Mouse (Mus musculus) urinary bladder, adult 2 months (tissue): ENCODE data around the gene Pdk1. TPM values are rescaled to one million over a fixed set of nuclear protein-coding genes. Genes with fewer than 3 reads are reported as not detected.

Experiments used
- DNase-seq: peaks from one replicate; pipeline ENCODE4 v3.0.0; 2022; ENCODE audit warnings: low spot score
- polyA plus RNA-seq: library from polyadenylated mRNA; depleted of rRNA; stranded (reverse); fragments of >200 nt; gene quantifications from 2 replicates; pipeline ENCODE4 v1.2.3, GENCODE M21; 2012; rRNA removed

Pdk1 gene
- polyA plus RNA-seq, 1 experiment, result 26.4 TPM

DNA sequence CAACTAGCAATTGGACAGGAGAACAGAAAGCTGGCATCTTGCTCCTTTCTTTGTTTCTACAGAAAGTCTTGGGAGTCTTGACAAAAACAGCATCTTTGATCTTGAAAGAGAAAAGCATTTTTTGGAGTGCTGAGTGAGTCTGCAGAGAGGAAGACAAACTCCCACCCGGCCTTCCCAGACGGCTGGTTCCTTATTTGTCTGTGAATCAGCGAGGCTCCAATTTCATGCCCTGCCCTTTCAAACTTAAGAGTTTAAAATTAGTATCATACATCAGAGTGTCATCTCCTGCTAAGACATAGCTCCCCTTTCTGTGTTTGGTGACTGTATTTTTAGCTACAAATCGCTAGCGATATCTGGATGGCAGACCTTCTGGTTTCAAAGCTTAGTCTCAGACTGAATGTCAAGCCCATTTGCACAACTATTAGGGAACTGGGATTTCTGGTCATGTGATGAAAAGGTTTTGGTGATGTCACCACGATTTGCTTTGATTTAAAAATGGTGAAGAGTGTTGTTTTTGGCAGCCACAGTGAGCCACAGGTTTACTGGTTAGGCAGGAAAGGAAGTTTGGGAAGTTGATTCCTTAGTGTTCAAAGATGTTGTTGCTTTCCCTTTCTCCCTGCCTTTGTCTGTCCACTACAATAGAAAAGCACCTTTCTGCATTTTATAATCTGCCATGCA lies 65.8 kb downstream of the Pdk1 start:
- DNase-seq, result no peak

DNA sequence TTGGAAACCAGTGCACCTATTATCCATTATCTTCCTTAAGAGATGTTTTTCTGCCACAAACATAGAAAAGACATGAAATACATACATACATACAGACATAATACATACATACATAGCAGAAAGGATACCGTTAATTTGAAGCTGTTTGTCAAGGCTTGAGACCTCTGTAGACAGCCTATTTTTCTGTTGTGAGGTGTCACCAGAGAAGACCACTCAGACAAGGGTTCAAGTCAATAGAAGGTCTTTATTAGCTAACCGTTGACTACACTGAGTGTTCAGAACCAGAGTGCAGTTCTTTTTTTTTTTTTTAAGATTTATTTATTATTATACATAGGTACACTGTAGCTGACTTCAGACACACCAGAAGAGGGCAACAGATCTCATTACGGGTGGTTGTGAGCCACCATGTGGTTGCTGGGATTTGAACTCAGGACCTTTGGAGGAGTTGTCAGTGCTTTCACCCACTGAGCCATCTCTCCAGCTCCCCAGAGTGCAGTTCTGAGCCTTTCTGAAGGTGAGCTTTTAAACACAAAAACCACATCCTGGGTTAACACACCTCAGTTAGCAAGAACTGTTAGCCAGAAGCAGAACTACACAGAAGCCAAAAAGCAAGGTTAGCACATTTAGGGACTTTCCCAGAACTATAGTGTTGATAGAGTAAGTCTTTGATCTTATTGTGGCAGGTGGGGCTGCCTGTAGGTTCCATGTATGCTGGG lies 68.1 kb downstream of the Pdk1 start:
- DNase-seq, result no peak

- DNase-seq, result no peak
Measured at GRCm38 (mm10) chr2:71941721-71942087, 68.7 kb downstream of the Pdk1 start.

- no peak for DNase-seq
Measured at GRCm38 (mm10) chr2:71951212-71951611, 78.2 kb downstream of the Pdk1 start.

Other genes with a start within 250 kb of the Pdk1 start
- gene Itga6, start 127.6 kb upstream of the Pdk1 start, polyA plus RNA-seq, result 45.0 and 51.9 TPM in 2 replicates
- gene Rapgef4, start 108.0 kb downstream of the Pdk1 start, polyA plus RNA-seq, result 1.9 and 2.8 TPM in 2 replicates